Mouse (Mus musculus) adrenal gland (tissue): ENCODE results near the gene Pdrg1.

Source experiments
- intact Hi-C: fragments of 180-260 bp; cut with DNase I; formaldehyde crosslinking; loops from one replicate; pipeline ENCODE4 v1.15.1; 2025

Pdrg1 gene

DNA sequence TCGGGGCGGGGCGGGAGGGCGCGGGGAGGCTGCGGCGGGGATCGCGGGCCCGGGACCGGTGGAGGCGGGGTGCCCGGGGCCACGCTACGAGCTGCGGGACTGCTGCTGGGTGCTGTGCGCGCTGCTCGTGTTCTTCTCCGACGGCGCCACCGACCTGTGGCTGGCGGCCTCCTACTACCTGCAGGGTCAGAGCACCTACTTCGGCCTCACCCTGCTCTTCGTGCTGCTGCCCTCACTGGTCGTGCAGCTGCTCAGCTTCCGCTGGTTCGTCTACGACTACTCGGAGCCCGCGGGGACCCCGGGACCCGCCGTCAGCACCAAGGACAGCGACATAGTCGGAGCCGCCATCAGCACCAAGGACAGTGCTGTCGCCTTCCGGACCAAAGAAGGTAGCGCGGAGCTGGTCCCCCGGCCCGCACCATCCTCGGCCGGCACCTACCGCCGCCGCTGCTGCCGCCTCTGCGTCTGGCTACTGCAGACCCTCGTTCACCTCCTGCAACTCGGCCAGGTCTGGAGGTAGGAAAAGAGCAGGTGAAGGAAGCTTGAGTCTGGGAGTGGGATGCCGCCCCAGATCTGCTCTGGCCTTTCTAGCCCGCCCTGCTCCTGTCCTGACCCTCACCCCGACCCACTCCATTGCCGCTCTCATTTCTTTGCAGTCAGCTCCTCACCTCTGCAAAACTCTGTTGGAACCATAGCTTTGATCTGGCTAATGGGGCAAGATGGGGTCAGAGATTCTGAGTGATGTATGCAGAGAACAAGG is 17.0 kb upstream of the Pdrg1 start:
- intact Hi-C loops: no loop called here

DNA sequence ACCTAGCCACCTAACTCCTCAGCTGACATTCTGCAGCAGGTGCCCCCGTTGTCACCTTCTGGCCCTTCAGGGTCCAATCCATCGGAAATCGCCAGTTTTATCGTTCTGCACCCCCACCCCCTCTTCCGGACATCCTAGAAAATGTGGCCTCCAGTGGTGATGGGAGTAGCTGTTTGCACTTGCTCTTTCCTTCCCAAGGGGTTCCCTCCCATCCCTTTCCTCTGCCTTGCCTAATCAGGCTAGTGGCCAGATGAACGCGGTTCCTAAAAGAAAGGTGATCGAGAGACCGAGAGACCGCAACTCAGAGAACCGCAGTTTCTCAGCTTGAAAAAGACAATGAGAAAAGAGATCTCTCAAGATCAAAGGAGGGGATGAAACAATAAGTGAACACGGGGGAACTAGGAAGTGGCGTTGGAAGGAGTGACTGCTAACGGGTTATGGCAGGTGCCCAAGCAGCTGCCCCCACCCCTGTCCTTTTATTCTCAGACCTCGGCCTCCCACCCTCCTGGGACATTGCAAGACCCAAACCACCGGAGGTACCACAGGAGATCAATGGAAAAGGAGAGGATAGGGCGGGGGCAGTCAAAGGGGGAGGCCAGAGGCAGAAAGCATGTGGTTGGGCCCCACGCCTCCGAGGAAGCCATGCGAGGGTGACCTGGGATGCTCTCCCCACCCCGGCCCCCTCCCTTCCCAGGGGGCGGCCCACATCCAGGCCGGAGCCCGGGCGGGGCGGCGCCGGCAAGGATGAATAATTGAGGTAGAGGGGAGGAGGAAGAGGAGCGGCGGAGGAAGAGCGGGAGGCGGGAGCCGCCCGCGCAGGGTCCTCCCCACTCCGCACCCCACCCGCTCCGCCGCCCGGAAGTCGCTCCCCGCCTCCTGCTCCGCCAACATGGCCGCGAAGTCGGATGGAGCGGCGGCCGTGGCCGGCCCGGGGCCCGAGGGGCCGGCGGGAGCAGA is 16.2 kb upstream of the Pdrg1 start, which contains the start of gene Xkr7:
Gene Xkr7 (plus strand): TSS at position 727 of the 957 bp plus-strand sequence.
- intact Hi-C loops: no loop called here

GRCm38 (mm10) chr2:153030422-153030821 is 15.2 kb upstream of the Pdrg1 start:
- intact Hi-C loops: no loop called here

GRCm38 (mm10) chr2:153027501-153027900 is 12.3 kb upstream of the Pdrg1 start:
- intact Hi-C loops: no loop called here

- intact Hi-C loops: no loop called here
These were observed 10.8 kb upstream of the Pdrg1 start for GRCm38 (mm10) chr2:153026052-153026451.

- intact Hi-C loops: no loop called here
These were observed 7.6 kb upstream of the Pdrg1 start for GRCm38 (mm10) chr2:153022855-153023254.

- intact Hi-C loops: no loop called here
These were observed 5.9 kb upstream of the Pdrg1 start for GRCm38 (mm10) chr2:153021163-153021562.

DNA sequence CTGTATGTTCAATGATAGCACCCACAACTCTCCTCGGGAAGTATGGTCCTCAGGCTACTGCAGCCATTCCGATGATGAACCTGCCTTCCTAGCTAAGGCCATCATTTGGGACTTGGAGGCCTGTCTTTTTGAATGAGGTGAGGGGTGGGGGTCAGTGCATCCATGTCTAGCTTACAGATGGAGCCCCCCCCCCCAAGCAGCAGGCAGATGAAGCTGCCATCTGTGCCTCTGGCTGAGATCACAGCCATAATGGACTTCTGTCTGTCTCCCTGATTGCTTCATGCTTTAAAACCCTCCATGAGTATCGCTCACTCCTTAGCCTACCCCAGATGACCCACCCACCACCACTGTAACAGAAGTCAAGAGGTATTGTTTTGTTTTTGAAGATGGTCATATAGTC is 4.1 kb upstream of the Pdrg1 start:
- intact Hi-C loops: loop anchor here (5.0 kb wide), 2 partner anchors 82 to 102 kb away; no protein-coding TSS in a partner anchor

- intact Hi-C loops: loop anchor here (5.0 kb wide), 2 partner anchors 79 to 99 kb away; no protein-coding TSS in a partner anchor
These were observed 1.6 kb upstream of the Pdrg1 start for GRCm38 (mm10) chr2:153016786-153017185.

DNA sequence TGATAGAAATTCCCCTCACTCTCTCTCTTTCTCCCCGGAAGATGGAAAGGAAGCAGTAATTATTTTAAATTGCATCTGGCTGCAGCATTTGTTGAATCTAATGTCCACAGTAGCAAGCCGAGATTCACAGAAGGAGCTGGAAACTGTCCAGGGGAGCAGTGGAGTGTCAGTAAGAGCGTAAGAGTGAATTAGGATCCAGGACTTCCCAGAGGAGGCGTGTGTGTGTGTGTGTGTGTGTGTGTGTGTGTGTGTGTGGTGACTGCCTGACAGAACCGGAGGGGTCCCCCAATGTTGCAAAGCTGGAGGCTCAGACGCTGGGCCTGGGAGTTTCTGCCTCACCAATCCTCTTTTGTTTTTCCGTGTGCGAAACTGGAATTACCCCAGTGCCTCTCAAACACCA is 577 bp upstream of the Pdrg1 start:
- intact Hi-C loops: loop anchor here (5.0 kb wide), 2 partner anchors 79 to 99 kb away; no protein-coding TSS in a partner anchor

DNA sequence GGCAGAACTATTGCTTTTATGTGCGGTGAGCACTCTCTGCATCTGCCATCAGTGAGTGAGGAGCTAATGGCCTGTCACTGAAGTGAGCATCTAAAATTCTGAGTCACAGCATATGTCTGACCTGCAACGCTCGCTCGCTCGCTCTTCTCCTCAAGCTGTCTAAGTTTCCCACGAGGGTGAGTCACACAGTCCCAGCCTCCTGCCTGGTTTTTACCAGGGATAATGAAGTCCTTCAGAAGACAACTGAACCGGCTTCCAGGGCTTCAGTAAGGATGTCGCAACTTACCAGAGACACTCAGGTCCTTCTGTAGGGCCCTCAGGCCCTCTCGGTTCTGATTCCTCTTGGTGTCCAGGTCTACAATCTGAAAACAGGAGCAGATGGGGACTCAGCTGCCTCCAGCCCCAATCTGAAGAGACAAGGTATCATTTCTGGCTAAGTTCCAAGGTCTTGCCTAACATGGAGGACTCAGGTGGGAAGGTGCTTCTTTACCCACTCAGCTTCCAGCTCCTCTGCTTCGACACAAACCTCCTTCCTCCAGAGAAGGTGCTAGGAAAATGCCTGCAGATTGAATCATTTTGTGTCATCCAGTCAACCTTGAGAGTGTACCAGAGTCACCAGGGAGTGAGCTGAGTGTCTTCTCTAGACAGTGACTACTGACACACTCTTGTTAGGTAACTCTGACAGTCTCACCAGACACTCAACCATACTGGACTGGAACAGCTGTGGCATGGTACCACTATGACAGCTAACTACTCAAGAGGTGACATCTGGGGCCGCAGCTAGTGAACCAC is 1.3 kb downstream of the Pdrg1 start:
- intact Hi-C loops: no loop called here

DNA sequence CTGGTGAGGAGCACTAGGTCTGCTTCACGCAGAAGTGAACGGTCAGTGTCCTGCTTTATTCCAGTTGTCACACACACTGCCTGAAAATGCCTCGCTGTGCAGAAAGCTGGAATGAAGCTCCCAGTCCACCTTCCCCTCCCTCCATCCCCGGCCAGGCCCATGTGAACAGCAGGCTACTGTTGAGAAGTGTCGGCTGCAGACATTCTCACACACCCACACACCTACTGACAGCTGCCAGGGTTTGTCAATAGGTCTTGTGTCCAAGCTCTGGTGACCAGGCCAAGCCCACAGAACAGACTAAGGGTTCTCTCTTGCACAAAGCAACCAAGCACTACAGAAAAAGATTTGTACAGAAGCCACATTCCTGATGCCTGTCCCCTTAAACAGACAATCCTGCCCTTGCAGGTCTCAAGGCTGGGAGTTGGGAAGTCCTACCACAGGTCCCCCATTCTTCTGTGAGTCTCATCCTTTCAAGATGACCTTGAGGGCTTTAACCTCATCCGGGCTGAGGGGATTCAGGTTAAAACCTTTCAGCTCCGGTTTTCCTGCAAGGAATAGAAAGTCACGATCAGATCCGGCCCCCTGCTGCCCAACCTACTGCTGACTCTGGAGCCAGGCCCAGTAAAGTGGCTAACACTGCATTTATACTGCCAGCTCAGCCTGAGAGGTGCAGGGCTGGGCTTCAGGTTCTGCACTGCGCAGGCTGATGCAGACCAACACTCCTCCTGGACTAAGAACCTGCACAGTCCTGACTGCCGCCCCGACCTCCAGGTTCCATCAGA is 5.8 kb downstream of the Pdrg1 start:
- intact Hi-C loops: loop anchor here (5.0 kb wide), 1 partner anchor 42 kb away; no protein-coding TSS in a partner anchor

- intact Hi-C loops: loop anchor here (5.0 kb wide), 1 partner anchor 39 kb away; no protein-coding TSS in a partner anchor
These were observed 9.2 kb downstream of the Pdrg1 start for GRCm38 (mm10) chr2:153005981-153006380.

- intact Hi-C loops: no loop called here
These were observed 11.4 kb downstream of the Pdrg1 start for GRCm38 (mm10) chr2:153003681-153004338.

DNA sequence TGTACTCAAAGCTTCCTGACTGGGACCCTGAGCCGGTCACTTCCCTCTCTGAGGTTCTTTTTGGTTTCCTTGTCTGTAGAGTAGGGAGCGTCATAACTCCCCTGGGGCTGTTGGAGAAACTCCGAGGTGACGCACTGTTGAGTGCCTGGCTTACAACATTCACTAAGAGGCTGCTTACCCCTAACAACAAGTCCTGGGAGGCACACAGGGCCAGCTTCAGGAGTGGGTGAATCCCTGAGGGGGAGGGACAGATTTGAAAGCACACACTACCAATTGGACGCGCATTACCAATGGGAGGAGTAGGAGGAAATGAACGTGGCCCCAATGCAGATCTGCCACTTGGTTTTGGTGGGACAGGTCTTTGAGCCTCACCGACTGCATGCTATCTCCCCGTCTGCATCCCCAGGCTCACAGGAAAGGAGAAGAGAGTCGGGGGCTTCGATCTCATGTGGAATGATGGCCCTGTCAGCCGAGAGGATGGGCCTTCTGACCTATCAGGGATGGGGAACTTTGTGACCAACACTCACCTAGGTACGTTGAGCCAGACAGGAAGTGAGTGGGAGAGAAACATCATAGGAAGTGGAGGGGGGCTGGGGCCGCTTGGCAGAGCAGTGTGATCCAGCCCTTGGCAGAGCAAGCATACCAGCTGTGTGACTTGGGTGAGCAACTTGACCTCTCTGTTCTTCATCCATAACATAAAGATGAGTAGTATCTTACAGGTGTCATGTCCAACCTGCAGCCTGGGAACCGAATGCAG is 12.6 kb downstream of the Pdrg1 start:
- intact Hi-C loops: no loop called here

GRCm38 (mm10) chr2:152997046-152997445 is 18.2 kb downstream of the Pdrg1 start:
- intact Hi-C loops: no loop called here

DNA sequence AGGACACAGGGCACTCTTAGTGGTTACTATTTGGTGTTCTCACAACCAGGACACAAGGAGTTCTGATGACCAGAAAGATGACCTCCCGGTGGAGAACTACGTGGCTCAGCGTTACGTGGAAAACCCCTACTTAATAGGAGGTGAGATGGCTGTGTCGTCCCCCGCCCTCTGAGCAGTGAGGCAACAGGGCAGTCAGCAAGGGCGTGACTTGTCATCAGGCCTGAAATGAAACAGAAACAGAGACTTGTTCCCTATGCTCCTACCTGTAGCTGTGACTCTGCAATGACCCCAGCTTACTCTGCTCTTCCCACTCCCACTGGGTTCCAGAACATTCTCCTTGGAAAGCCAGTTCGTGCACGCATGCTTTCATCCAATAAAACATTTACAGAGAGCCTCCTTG is 23.7 kb downstream of the Pdrg1 start:
- intact Hi-C loops: no loop called here

DNA sequence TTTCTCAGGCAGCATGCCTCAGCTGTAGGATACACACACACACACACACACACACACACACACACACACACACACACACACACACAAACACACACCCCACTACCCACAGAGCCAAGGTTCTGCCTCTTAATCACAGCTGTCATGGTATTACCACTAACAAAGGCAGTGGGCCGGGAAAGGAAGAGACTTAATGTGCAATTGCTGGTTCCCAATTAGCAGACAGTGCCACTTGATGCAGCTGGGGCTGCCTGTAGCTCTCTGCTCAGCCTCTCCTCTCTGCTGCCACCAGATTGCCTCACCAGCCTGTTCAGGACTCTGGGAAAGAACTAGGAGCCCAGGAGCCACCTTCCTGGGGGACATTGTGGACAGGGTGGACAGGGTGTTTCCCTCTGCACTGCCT is 29.6 kb downstream of the Pdrg1 start:
- intact Hi-C loops: no loop called here

GRCm38 (mm10) chr2:152976991-152977390 is 38.2 kb downstream of the Pdrg1 start:
- intact Hi-C loops: no loop called here
